Mouse (Mus musculus) cerebellum, postnatal 14 days (tissue): ENCODE data around the gene Ankmy1.

Experiments used
- DNase-seq, 2 experiments: peaks; one replicate each; pipeline ENCODE4 v3.0.0; 2021; ENCODE audit warnings: mixed read lengths in 2 of 2

The Ankmy1 gene

DNA sequence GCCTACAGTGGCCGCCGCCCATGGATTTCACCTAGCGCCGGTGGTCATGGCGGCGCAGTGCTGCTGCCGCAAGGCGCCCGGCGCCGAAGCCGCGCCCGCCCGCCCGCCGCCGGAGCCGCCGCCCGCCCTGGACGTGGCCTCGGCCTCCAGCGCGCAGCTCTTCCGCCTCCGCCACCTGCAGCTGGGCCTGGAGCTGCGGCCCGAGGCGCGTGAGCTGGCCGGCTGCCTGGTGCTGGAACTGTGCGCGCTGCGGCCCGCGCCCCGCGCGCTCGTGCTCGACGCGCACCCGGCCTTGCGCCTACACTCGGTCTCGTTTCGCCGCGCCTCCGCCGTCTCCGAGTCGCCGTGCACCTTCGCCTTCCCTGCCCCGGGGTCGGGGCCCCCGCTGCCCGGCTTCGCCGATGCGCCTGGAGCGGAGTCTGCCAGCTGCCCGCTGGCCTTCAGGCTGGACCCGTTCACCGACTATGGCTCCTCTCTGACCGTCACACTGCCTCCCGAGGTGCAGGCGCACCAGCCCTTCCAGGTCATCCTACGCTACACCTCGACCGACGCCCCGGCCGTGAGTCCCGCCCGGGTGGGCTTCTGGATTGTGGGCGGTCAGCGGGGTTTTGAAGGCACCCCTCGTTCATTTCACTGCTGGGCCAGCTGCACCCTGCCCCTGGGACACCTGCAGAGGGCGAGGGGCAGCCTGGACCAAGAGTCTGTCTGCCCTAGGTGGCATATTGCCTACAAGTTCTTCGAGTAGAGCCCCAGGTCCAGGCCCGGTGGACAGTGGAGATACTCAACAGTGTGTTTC, 8.4 kb upstream of the Ankmy1 start:
- DNase-seq: peak; percentile 89 to 90

DNA sequence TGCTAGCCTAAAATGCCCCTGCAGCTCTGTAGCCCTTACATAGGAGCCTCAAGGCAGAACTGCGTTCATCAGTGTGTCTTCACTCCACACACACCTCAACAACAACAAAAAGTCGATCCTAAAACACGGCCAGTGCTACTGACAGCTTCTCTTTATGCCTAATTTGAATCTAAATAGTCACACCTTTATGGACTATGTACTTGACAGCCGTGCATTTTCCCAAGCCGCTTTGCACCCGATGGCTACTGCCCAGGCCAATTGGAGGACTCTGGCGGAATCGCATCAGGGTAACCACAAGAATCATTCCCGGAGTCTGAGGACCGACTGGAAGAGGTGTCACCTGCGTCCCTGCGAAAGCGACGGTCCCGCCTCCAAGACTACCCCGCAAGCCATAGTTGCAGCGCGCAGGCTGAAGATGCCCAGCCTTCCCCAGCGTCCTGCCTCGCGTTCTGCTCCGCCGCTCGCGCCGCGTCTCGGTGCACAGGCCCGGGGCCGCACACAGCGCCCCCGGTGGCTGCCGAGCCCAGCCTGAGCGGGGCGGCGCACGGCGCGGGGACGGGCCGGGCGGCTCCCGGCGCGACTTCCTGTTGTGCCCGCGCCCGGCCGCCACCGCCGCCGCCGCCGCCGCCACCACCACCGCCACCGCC, 7.7 kb upstream of the Ankmy1 start, which contains the start of gene Rnpepl1:
Rnpepl1 (plus strand) TSS at position 545 of the 647 bp plus-strand sequence.
- peak; percentile 84 to 87 for DNase-seq

DNA sequence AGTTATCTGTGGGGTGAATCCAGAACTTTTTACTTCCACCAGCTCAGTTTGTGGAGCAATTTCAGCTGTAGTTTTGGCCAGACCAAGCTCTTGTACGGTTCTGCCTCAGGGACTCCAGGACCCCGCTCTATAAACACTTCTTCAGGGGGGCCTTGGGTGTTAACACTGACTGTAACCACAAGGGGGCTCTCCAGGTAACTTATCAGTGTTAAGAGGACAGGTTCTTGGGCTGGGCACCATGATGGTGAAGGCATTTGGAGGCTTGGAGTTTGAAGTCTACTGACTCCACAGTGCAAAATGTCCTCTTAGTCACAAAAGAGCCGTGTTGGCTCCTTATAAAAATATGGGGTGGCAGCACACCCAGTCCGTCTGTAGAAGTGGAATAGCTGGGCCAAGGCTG, 6.4 kb upstream of the Ankmy1 start:
- peak; percentile 36 to 44 for DNase-seq

DNA sequence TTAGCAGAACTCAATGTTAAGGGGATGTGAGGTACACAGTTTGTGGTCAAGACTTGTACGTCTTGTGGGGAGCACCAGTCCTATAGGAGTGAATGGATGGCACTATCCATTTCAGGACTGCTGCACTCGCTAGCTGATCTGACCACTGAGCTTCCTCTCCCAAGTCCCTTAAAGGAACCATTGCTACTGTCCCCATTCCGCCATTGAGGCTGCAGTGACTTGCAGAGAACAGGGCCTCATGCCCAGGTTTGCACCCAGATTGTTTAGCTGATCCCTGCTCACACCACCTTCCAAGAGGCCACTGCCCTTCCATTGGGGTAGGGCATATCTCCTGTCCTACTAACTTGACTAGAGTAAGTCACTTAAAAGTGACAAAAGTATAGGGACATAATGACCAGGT, 6.0 kb upstream of the Ankmy1 start:
- no peak for DNase-seq

DNA sequence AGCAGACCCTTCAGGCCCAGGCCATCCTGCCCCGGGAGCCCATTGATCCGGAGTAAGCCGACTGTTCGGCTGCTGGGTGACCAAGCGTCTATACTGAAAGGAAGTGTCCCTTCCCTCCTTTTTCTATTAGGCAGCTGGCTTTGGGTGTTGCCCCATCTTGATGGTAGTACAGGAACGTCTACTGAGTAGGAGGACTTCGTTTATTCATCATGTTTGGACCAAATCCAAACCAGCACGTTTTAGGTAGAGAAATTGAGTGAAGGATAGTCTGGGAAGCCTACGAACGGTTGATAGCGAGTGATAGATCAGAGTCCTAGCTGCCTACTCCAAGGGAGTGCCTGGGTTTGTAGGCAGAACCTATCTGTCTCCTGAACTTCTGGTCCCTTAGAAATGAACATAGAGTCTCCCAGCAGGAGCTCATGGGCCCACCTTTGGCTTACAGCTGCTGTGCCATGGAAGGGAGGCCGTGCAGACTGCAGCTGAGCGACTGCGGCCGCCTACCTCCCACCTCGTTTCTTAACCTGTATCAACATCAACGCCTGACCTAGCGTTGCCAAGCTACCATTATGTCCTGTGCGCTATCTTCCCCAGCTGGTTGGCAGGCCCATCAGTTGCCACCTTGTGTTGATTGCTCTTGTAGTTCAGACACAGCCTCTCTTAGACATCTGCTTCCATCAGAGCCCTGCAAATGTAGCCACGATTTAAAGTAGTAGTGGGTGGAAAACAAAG, 5.1 kb upstream of the Ankmy1 start:
- no peak for DNase-seq

DNA sequence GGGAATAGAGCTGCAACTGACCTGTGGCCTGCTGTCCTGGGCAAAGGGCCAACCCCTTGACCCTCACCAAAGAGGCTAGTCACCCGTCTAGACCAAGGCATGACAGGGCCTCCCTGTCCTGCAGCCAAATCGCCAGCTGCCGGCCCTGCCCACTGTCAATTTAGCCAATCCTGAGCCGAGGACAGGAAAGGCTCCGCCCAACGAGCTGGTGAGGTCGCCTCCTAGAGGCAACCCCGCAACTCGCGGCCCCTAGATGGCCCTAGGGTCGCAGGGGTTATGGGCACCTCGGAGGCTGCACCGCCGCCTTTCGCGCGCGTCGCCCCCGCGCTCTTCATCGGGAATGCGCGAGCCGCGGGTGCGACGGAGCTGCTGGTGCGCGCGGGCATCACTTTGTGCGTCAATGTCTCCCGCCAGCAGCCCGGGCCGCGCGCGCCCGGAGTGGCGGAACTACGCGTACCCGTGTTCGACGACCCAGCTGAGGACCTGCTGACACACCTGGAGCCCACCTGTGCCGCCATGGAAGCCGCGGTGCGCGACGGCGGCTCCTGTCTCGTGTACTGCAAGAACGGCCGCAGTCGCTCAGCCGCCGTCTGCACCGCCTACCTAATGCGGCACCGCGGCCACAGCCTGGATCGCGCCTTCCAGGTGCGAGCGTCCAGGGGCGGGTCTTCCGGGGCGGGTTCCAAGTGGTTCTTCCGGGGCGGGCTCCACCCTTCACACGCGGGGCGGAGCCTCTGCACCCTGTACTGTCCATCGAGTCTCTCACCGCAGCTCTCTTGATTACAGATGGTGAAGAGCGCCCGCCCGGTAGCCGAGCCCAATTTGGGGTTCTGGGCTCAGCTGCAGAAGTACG, 4.3 kb upstream of the Ankmy1 start, which contains the start of gene Dusp28:
Dusp28 (plus strand) TSS at position 203 of the 853 bp plus-strand sequence.
- DNase-seq: peak; percentile 90

DNA sequence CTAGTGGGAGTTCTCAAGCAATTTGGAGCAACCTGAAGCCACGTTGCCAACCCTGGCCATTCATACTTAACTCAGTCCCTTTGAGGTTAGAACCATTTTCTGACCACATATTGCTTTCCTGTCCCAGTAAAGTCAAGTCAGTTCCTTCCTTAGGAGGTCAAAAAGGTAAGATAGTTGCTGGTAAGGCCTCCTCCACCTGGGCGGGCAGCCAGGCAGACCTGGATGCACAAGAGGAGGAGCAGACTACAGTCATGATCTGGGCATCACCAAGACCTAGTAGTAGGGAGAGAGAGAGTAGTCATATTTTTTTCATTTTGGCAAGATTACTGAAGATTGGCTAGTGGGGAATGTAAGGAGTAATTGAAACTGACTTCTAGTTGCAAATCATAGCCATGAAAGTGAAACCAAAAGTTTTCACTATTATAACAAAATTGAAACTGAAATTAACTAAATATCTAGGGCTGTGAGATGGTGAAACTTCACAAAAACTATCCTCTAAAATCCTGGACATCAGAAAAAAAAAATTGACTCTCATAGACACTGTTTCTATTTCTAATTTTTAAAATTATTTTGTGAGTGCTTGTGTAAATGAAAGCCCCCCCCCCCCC, 3.1 kb upstream of the Ankmy1 start:
- no peak for DNase-seq

DNA sequence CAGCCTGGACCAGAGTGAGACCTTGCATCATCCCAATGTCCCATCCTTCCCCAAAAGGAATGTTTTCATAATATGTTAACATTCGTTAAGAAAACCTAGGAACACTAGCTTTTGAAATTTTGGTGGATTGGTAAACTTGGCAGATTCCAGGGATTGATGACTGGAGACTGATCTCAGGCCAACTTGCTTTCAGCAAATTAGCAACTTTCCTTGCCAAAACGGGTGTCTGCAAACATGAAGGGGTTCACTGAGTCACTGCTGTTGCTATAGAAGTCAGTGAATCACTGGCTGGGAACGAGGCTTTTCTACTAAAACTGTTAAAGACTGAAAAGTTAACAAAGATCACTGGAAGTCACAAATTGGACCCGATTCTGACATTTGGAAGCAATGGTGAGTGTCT, 921 bp upstream of the Ankmy1 start:
- no peak for DNase-seq

DNA sequence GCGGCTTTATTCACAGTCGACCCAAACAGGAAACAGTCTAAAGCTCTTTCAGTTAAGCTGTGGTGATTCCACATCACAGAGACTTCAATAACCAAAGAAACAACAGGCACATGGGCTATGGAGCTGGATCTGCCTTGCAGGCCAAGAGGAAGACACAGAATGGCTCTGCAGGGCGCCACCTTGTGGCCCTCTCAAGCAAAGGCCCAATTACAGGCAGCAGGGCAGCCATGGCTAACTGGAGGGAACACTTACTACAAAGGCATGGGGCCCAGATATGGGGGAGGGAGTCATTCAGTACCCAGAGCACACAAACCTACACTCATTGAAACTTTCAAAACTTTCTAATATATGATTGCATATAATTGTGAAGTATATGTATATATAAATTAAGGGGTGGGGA, 7.6 kb downstream of the Ankmy1 start:
- peak; percentile 92 for DNase-seq

DNA sequence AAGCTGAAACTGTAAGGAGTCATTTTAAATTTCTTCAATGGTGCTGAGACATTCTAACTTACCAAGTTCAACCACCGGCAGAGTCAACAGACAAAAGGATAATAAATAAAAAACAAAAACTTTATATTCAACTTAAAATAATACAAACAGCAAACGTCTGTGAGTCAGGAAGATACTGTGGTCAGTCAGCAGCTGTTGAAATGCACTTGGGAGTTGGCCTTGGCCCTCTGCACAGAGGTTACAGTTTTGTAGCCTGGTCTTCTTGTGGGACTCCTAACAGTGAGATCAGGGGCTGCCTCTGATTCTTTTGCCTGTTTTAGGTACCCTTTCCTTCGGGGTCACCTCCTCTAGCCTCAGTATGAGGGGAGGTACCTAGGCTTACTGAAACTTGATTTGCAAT, 8.8 kb downstream of the Ankmy1 start:
- DNase-seq: no peak

DNA sequence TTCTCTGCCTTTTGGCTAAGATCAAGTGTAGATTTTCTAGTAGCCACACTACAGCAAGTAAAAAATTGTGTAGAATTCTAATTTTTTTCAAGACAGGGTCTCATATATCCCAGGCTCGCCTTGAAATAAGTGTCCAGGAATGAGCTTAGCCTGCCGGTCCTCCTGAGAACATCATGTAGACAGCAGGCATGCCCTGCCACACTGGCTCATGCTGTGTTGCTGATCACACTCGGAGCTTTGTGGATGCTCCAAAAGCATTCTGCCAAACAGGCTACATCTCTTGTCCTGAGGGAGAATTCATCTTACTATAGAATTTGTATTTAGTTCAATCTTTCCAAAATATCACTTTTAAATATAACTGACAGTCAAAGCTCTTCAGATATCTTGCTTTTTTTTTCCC, 9.9 kb downstream of the Ankmy1 start:
- DNase-seq: no peak

DNA sequence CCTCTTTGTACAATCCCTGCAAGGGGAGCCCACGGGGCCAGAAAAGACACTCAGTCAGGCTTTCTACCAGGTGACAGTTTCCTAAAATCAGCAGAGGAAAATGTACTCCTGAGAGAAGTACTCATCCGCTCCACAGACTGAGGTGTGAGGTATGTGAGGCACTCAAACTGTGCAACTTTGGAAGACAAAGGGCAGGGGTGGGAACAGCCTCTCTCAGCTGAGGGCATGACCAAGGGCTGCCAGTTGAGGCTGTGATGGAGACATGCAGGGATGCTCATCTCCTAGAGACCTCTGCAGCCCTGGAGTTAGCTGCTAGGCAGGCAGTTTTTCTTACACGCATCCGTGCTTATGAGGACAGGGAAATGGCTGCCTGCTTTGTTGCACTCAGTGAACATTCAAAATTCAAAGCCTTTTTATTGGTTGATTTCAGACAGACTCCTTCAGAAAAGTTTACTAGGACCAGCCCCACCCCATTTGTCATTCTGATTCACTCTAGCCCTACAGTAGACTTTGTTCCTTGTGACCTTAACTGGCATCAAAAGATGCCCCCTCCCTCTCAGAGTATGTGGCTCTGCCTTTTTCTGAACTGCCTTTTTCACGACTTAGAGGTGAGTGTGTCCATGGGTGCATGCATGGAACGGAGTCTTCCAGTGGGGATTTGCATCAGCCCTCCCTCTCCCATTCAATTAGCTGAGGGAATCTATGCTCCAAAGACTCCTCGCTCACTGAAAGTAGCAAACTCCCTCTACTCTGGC, 13.6 kb downstream of the Ankmy1 start:
- DNase-seq: no peak

DNA sequence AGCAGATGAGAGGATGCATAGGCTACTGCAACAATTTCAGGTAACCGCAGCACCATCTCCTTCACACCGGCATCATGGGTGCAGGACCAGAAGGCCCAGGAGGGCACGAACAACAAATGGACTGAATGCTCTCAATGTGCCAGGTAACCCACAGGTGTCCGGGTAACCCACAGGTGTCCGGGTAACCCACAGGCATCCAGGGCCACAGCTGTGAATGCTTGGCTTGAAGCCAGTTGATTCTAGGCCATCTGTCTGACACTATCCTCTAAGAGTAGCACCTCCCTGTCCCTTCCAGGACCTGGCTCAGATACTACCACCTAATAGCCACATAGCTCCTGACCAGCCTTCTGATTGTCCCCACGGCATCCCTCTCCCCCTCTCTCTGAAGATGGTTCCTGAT, 20.7 kb downstream of the Ankmy1 start:
- peak in 1 of 2 experiments; percentile 53 for DNase-seq

DNA sequence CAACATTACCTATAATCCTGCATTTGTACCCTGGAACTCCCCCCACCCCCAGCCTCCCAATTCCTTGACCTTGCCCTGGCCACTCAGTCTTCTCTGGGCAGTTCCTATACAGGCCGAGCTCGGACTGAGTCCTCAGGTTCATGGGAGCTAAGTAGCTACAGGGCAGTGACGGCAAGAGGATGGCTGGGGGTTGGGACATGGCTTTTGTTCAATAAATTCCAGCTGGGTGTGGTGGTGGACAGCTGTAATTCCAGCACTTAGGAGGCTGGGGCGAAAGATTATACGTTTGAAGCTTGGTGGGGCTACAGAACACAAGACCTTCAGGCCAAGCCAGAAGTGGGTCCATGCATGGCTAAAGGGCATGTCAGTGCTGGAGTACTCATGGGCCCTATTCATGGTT, 22.6 kb downstream of the Ankmy1 start:
- DNase-seq: no peak

DNA sequence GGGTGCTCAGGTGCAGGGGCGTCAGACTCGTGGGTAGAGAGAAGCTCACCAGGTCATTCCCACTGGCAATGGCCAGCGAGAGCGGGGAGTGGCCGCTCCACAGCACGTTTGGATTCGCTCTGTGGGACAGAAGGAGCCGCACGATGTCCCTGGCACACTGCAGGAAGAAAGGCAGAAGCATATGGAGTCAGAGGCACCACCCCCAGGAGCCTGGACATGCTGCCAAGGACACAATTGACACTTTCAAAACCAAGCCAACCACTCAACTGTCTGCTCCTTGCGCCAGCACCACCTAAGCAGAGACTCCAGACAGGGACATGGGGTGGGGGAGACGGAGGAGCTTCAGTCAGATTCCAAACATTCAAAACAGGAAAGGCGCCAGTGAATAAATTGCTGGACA, 23.4 kb downstream of the Ankmy1 start:
- peak; percentile 88 to 95 for DNase-seq

DNA sequence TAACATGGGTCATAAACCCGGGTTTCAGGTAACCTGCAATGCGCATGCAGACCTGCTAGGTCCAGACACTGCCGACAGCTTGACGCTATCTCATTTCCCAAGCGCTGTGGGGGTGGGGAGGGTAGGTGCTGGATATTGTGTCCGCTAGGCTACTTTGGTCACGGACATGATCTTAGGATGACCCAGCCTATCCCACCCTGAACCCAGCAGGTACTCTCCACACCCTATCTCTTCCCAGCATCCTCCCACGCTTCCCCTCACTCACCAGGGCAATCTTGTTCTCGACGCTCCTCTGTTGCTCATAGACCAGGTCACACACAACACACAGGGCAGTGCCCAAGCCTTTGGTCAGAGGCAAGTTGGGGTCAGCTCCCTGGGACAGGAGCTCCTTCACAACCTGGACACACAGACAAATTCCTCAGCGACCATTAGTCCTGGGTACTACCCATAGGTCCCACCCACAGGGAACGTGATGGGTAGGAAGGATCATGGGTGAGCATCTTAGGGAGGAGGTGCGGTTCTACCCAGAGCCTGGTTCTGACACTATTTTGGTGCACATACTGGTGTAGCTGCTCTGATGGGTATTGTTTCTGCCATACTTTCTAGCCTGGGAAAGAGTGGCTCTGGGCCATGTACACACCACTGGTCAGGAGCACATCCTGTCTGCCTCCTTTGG, 24.5 kb downstream of the Ankmy1 start:
- no peak for DNase-seq

DNA sequence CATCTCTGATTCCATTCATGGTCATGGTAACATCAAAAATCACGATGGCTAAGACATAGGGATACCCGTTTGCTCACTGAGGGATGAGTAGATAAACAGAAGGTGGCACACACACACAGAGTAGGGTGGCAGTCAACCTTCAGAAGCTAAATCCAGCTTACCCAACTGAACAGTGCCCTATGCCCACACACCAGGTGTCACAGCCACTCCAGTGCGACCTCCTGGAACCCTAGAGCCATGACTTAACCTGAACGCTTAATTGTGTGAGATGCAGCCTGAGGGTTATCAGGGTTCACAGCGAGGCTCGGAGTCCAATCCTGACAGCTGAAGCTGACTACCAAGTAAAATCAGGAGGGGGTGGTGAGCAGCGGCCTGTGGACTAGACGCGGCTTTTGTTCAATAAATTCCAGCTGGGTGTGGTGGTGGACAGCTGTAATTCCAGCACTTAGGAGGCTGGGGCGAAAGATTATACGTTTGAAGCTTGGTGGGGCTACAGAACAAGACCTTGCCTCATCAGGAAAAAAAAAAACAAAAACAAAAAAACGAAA, 25.2 kb downstream of the Ankmy1 start:
- DNase-seq: no peak

DNA sequence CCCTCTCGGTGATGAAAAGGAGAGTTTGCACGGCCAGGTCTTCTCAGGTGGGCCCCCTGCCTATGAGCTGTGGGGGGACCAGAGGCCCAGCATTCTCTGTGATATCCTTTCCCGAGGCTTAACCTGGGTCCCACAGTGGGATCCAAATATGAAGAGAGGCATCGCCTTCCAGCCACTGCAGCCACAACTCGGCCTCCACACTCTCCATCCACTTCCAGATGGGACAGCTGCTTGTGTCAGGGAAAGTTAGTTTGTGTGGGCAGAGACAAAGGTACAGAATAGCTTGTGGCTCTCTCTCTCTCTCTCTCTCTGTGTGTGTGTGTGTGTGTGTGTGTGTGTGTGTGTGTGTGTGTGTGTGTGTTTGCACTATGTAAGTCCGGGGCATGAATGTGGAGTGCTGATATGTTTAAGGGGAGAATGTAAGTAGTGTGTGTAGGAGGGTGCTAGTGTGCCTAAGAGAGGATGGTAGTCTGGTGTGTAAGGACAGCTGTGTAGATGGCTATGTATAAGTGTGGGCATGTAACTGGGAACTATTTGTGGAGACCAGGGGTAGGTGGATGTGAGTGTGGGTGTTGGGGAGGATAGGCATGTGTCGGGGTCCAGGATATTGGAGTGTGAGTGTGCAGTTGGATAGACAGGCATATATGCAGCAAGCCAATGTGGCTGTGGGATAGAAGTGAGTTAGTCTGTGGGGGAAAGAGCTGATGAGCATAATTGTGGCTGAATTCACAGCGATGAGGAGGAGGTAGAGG, 27.2 kb downstream of the Ankmy1 start:
- DNase-seq: no peak

DNA sequence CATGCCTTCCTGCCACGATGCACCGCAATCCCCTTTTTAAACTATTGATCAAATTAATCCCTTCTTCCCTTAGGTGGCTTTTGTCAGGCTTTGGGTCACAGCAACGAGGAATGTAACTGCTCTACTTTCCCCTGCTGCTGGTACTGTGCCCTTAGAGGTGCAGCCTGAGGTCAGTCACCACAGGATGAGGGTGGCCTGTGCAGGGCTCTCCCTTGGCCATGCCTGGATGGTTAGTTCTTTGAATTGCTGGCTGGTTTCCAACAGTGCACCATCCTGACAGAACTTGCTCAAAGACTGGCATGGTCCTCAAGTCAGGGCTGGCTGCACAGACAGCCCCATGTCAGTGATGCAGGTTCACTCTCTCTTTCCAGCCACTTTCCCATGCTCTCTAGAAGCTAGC, 28.7 kb downstream of the Ankmy1 start:
- no peak for DNase-seq

DNA sequence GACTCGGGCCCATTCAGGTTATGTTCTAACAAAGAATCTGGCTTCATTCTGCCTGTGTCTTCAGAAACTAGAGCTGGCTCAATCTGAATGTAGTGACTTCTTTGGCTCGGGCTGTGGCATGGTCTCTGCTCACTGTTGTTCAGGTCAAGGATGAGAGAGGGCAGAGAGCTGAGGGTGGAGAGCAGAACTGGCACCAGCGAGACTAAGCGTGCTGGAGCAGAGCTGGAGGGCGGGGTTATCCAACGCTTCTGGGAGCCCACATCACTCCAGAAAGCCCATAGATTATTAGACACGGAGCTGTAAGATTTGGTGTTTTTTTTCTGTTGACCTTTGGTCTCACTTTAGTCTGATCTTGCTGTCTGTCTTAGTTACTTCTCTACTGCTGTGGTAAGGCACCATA, 30.0 kb downstream of the Ankmy1 start:
- no peak for DNase-seq
